Mouse (Mus musculus) lung, postnatal 0 days (tissue): ENCODE measurements around the gene Atpaf1.

ENCODE experiments used
- CTCF ChIP-seq: IDR thresholded peaks from 2 replicates; pipeline ENCODE4 v1.5.1; 2016; ENCODE audit warnings: antibody characterized with exemption, mild to moderate bottlenecking
- EP300 ChIP-seq: IDR thresholded peaks from 2 replicates; pipeline ENCODE4 v1.6.1; 2016; ENCODE audit warnings: antibody characterized with exemption, mild to moderate bottlenecking, control low read depth

- TF ChIP-seq CTCF (no peak), EP300 (no peak)
Measured at GRCm38 (mm10) chr4:115855100-115855499, 70.5 kb downstream of the Atpaf1 start.
